Mouse (Mus musculus) embryonic fibroblast, embryonic 13.5 days (primary cell): ENCODE data around the gene Ankrd28.

ENCODE experiments used
- CTCF ChIP-seq: IDR thresholded peaks from 2 replicates; pipeline ENCODE4 v1.5.1; 2011; ENCODE audit warnings: mild to moderate bottlenecking, control low read depth, low read length, moderate library complexity, borderline replicate concordance; ENCODE audit not compliant: insufficient read depth
- POLR2A ChIP-seq: IDR thresholded peaks from 2 replicates; pipeline ENCODE4 v1.6.1; 2011; ENCODE audit warnings: low read depth, mild to moderate bottlenecking, control low read depth, low read length, moderate library complexity

- TF ChIP-seq CTCF (no peak), POLR2A (no peak)
Observed at GRCm38 (mm10) chr14:31786906-31787305, 43.5 kb downstream of the Ankrd28 start.
